Mouse (Mus musculus) midbrain, embryonic 10.5 days (tissue): ENCODE measurements around the gene Usp47. TPM values are rescaled to one million over a fixed set of nuclear protein-coding genes. Genes with fewer than 3 reads are reported as not detected.

Source experiments
- DNase-seq: peaks from one replicate; pipeline ENCODE4 v3.0.0-alpha.2; 2017; ENCODE audit warnings: low spot score
- H3K27ac ChIP-seq: fragments of 300-500 bp; sonication (generic); replicated peaks from 2 replicates; pipeline ENCODE4 v1.5.1; 2016; ENCODE audit warnings: mild to moderate bottlenecking
- H3K27me3 ChIP-seq: fragments of 300-500 bp; sonication (generic); 2 replicates; pipeline ENCODE4 v1.6.1; 2016; ENCODE audit warnings: low read depth, mild to moderate bottlenecking; ENCODE audit not compliant: poor library complexity, severe bottlenecking
- H3K36me3 ChIP-seq: fragments of 300-500 bp; sonication (generic); 2 replicates; pipeline ENCODE4 v1.6.1; 2016; ENCODE audit warnings: mild to moderate bottlenecking, moderate library complexity
- H3K4me1 ChIP-seq: fragments of 300-500 bp; sonication (generic); 2 replicates; pipeline ENCODE4 v1.6.1; 2016
- H3K4me3 ChIP-seq: fragments of 300-500 bp; sonication (generic); 2 replicates; pipeline ENCODE4 v1.5.1; 2016; ENCODE audit warnings: mild to moderate bottlenecking, moderate library complexity
- H3K9me3 ChIP-seq: fragments of 300-500 bp; sonication (generic); replicated peaks from 2 replicates; pipeline ENCODE4 v1.6.1; 2016; ENCODE audit warnings: mild to moderate bottlenecking
- WGBS: fragments of 180-500 bp; shearing (Covaris S2); methylation state at CpG from one replicate; pipeline ENCODE4 v1.1.7; 2016; 5-methylcytosine and 5-hydroxymethylcytosine counted together
- polyA plus RNA-seq: library from polyadenylated mRNA; unstranded; fragments of >200 nt; fragmentation: Nextera tagmentation; extraction: Ambion mirVana; gene quantifications from 2 replicates; pipeline ENCODE4 v1.2.1, GENCODE M21; 2016

Usp47 gene
- polyA plus RNA-seq = 78.3 and 93.7 TPM in 2 replicates

DNA sequence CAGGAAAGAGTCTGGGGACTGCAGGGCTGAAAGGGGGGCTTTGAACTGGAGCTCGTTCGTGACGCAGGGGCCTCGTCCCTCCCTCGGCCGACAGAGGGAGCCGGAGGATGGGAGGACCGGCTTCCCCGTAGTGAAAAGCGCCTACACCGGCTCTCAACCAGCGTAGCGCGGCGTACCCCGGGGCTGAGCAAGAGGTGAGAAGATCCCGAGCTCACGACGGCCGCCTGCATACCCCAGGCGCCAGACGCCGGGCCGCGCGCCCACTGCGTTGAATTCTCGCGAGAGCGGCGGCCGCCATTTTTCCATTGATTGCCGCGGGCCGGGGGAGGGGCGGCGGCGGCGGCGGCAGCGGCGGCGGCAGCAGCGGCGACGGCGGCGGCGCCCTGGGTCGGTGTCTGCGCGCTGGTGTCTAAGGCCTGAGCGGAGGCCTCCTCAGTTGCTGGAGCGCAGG, at the start of gene Usp47:
TSS of gene Usp47 (plus strand) at position 355 of the 451 bp plus-strand sequence.
- Histone ChIP-seq H3K27me3 (no peaks in the 10 kb centered on the region), H3K4me3 (peak within 1 kb of the TSS; percentile 82), H3K36me3 (peaks cover 1% of the 10 kb centered on the region; the same call in 1 of the 2 replicates), H3K9me3 (no peaks in the 10 kb centered on the region), H3K4me1 (peaks cover 34% of the 10 kb centered on the region), H3K27ac (peak within 1 kb of the TSS; percentile 99)
- peak; percentile 88 for DNase-seq
- WGBS = under 1% methylated on average over 54 of the region's 54 CpGs

DNA sequence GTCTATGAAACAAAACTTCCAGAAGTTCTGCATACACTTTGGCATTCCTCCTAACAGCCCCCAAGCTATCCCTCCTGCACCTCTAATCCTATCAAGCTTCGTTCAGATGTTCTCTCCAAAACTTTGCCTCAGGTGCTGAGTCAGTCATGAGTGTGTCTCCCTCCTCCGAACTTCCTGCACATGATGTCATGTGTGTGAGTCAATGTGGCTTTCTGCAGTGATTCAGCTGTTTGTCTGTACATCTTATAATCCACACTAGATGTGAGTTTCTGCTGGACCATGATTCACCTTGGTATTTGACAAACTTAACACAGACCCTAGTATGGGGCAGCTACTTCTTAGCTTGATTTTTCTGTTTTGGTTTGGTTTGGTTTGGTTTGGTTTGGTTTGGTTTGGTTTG, 46.9 kb upstream of the Usp47 start:
- Histone ChIP-seq H3K36me3 (no peaks in the 10 kb centered on the region), H3K9me3 (no peaks in the 10 kb centered on the region), H3K4me3 (no peak overlapping the region), H3K27ac (no peak overlapping the region), H3K27me3 (no peaks in the 10 kb centered on the region), H3K4me1 (no peaks in the 10 kb centered on the region)
- DNase-seq = no peak
- 81% methylated on average over 2 of the region's 2 CpGs for WGBS

DNA sequence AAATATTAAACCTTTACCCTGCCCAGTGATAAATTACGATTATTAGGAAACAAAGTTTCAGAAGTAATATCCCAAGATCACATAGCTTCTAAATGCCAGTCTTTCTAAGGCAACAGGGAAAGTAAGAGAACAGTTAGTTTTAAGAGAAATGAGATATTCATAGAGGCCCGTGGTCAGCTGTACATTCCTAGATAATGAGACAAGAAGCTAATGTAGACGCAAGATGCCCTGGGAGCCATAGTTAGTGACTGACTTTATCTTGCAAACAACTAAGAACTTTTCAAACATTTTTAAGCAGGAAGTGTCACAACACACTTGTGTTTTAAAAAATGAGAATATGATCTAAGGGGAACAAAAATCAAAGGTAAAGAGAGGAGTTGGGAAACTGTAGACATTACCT, 45.4 kb upstream of the Usp47 start:
- H3K9me3 ChIP-seq = no peaks in the 10 kb centered on the region
- 91% methylated on average over 3 of the region's 3 CpGs for WGBS

DNA sequence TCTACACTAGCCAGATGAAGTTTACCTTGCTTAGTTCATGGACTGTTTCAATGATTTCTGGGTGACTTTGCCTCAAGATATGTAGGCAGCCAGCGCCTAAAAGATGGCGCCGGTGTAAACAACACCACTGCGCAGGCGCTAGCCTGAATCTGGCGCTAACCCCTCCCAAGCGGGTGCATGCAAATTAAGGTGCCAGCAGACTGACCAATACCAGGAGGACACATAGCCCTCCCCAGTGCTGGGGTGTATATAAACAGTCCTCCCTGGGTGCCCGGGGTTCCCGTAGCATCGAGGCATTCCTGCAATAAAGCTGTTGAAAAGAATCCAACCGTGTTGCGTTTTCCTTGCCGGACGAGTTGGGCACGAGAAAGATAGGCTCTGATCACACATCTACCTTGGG, 41.0 kb upstream of the Usp47 start:
- Histone ChIP-seq H3K27ac (no peak overlapping the region), H3K9me3 (no peaks in the 10 kb centered on the region), H3K27me3 (no peaks in the 10 kb centered on the region), H3K4me3 (no peak overlapping the region), H3K4me1 (no peaks in the 10 kb centered on the region), H3K36me3 (no peaks in the 10 kb centered on the region)
- no peak for DNase-seq
- 95% methylated on average over 15 of the region's 15 CpGs for WGBS

More for the DNA sequence above, 45.4 kb upstream of the Usp47 start:
- H3K4me1 ChIP-seq = no peaks in the 10 kb centered on the region
- H3K27me3 ChIP-seq = no peaks in the 10 kb centered on the region
- no peak overlapping the region for H3K27ac ChIP-seq
- DNase-seq = no peak
- no peak overlapping the region for H3K4me3 ChIP-seq
- H3K36me3 ChIP-seq = no peaks in the 10 kb centered on the region

DNA sequence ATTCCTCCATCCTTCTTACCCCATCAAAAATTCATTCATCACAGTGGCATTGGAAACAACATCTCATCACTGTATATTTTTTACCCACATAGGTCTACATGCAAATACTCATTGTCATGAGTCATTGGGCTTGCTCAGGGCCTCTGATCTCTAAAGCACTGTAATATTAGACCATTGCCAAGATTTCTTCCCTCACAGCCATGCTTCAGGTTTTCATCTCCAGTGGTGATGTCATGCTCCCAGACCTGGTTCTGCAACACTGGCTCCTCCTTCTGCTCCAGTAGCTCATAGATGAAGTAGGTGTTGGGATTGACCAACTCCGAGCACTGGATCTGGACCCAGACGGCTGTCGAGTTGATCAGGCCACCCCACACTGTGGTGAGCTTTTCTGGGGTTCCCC, 38.8 kb upstream of the Usp47 start:
- Histone ChIP-seq H3K27me3 (no peaks in the 10 kb centered on the region), H3K4me3 (no peak overlapping the region), H3K9me3 (no peaks in the 10 kb centered on the region), H3K27ac (no peak overlapping the region), H3K4me1 (no peaks in the 10 kb centered on the region), H3K36me3 (no peaks in the 10 kb centered on the region)
- WGBS = 89% methylated on average over 3 of the region's 3 CpGs
- no peak for DNase-seq

DNA sequence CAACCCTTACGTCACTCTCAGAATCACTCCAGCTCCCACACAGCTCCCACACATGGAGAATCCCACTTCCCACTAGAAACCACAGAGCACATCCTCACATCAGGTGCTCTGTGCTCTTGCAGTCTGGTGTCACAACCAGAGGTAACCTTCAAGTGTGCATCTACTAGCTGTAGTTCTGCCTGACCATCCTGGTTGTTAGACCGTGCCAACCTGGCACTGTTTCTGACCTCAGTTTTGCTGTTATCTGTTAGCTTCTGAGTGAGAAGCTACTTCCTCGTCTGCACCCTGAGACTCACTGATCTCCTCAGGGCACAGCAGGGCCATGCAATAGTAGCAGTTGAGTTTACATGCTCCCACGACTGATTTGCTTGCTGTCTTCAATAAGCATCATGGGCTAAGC, 38.0 kb upstream of the Usp47 start:
- Histone ChIP-seq H3K4me1 (no peaks in the 10 kb centered on the region), H3K4me3 (no peak overlapping the region), H3K27ac (no peak overlapping the region), H3K27me3 (no peaks in the 10 kb centered on the region), H3K9me3 (no peaks in the 10 kb centered on the region), H3K36me3 (no peaks in the 10 kb centered on the region)
- WGBS = 83% methylated on average over 4 of the region's 4 CpGs
- DNase-seq = no peak

DNA sequence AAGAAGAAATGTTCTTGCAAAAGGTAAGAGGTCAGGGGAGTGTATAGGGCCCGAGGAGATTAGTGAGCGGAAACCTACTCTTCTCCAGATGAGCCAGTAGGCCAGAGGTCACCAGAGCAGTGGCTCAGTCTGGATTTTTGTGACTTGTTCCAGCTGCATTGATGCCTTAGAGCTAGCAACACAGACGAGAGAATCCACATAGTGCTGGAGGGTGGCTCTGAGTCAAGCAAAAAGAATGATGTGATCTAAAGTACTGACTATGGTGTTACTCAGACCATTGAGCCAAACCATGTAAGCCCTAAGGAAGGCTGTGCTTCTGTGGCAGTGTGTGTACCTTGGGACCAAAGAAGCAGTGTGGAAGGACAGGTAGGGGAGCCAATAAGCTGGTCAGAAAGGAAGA, 36.4 kb upstream of the Usp47 start:
- Histone ChIP-seq H3K4me3 (no peak overlapping the region), H3K27me3 (no peaks in the 10 kb centered on the region), H3K27ac (no peak overlapping the region), H3K36me3 (no peaks in the 10 kb centered on the region), H3K9me3 (no peaks in the 10 kb centered on the region), H3K4me1 (no peaks in the 10 kb centered on the region)
- 77% methylated on average over 3 of the region's 3 CpGs for WGBS
- DNase-seq = no peak

DNA sequence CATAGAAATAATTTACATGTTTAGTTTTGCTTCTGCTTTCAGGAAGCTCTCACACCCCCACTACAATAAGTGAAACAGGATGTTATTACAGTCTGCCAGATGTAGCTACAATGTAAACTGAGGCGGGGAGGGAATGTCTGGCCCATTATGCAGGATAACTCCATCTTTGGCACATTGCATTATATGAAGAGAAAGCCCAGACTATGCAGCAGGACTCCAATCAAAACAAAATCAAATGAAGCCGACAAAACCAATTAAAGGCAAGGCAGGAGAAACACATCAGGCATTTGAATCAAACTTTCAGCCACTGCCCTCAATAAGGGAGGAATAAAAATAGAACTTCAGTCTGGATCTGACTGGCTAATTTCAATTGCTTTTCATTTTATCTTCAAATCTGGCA, 25.9 kb upstream of the Usp47 start:
- 87% methylated on average over 2 of the region's 2 CpGs for WGBS
- H3K36me3 ChIP-seq = no peaks in the 10 kb centered on the region
- no peak overlapping the region for H3K27ac ChIP-seq
- no peak for DNase-seq
- H3K4me3 ChIP-seq = no peak overlapping the region
- H3K4me1 ChIP-seq = no peaks in the 10 kb centered on the region
- H3K27me3 ChIP-seq = no peaks in the 10 kb centered on the region
- 0 out of 2 replicates have a peak, but pooled peaks cover 7% of the 10 kb centered on the region for H3K9me3 ChIP-seq

DNA sequence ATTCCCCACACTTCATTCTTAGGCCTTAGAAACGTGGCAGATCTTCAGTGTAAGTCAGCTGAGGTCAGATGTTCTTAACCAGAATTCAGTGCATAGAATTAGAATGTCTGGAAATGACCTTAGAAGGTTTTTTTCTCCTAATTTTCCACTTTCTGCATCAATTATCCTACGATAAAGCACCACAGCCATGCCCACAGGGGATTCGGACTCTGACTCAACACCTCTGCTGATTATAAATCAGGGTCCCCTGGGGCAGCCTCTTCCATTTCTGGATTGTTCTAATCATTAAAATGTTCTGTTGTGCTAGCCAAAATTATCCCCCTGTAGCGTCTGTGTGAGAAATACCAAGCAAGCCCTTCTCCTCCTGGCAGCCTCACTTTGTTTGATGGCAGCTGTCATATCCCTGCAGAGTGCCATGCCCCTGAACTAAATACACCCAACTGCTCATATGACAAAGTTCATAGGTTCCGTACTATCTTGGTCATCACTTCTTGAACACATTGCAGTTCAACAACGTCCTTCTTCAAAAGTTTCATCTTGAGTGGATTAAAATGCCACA, 24.8 kb upstream of the Usp47 start:
- 82% methylated on average over 6 of the region's 6 CpGs for WGBS
- no peak overlapping the region for H3K27ac ChIP-seq
- H3K4me1 ChIP-seq = no peaks in the 10 kb centered on the region
- no peaks in the 10 kb centered on the region for H3K27me3 ChIP-seq
- 0 out of 2 replicates have a peak, but pooled peaks cover 7% of the 10 kb centered on the region for H3K9me3 ChIP-seq
- H3K36me3 ChIP-seq = no peaks in the 10 kb centered on the region
- no peak for DNase-seq
- H3K4me3 ChIP-seq = no peak overlapping the region

DNA sequence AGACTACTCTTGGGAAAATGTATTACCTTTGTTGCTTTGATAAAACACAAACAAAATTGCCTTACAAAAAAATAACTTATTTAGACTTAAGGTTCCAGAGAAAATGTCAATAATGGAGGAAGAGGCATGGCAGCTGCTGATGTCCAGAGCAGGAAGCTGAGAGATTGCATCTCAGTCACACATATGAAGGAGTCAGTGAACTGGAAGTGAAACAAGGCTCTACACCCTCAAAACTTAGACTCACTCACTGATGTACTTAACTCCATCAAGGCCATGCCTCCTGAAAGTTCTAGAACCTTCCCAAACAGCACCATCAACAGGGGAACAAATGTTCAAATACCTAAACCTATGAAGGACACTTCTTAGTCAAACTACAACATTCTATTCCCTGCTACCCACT, 23.9 kb upstream of the Usp47 start:
- DNase-seq = no peak
- H3K4me3 ChIP-seq = no peak overlapping the region
- H3K27ac ChIP-seq = no peak overlapping the region
- no peaks in the 10 kb centered on the region for H3K36me3 ChIP-seq
- H3K9me3 ChIP-seq = 0 out of 2 replicates have a peak, but pooled peaks cover 7% of the 10 kb centered on the region
- H3K27me3 ChIP-seq = no peaks in the 10 kb centered on the region
- no peaks in the 10 kb centered on the region for H3K4me1 ChIP-seq

DNA sequence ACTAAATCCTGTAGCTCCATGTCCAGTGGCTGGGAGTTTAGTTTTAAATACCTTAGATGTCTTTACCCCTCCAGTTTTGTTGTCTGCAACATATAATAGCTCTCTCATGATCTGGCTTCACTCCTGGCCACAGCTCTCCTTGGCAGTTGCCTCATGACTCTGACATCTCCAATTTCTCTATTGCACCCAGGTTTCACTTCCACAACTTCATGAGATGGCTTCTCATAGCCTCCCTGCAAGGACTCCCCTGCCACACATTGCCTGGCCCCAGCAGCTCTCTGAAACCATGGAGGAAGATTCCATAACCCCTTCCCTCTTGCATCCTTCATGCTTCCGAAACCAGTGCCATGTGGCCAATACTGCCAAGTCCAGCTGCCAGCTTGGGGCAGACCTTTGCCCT, 23.1 kb upstream of the Usp47 start:
- 0 out of 2 replicates have a peak, but pooled peaks cover 7% of the 10 kb centered on the region for H3K9me3 ChIP-seq

DNA sequence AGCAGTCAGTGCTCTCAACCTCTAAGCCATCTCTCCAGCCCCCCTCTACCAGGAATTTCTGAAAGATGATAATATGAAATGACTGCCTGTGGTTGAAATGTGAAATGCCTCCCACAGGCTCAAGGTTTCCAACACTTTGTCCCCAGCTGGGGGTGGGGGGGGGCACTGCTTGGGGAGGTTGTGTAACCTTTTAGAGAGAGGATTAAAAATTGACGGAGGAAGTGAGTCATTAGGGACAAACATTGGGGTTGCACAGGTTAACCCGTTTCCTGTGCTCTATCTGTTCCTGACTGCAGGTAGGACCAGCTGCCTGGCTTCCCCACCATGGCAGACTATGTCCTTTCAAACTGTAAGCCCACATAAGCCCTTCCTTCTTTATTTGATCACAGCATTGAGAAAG, 12.8 kb upstream of the Usp47 start:
- Histone ChIP-seq H3K4me1 (no peaks in the 10 kb centered on the region), H3K27ac (no peak overlapping the region), H3K4me3 (no peak overlapping the region), H3K27me3 (no peaks in the 10 kb centered on the region), H3K9me3 (no peaks in the 10 kb centered on the region), H3K36me3 (no peaks in the 10 kb centered on the region)
- DNase-seq = no peak
- WGBS = 76% methylated on average over 2 of the region's 2 CpGs

More for the DNA sequence above, 23.1 kb upstream of the Usp47 start:
- H3K27me3 ChIP-seq = no peaks in the 10 kb centered on the region
- H3K36me3 ChIP-seq = no peaks in the 10 kb centered on the region
- 75% methylated on average over 1 of the region's 1 CpGs for WGBS
- H3K27ac ChIP-seq = no peak overlapping the region
- H3K4me3 ChIP-seq = no peak overlapping the region
- H3K4me1 ChIP-seq = no peaks in the 10 kb centered on the region
- DNase-seq = no peak

DNA sequence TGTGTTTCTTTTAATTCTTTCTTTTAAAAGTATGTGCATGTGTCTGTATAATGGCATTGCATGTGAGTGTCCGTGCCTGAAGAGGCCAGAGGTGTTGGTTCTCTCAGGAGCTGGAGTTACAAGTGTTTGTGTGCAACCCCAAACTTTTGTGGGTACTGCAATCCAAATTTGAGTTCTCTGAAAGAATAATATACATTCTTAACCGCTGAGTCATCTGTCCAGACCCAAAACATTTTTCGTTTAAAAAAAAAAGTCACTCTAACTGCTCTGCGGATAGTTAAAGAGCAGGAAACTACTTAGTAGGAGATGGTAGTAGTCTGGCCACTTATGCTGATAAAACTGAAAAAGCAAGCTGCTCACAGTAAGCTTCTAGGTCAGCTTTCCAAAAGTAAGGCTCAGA, 12.3 kb upstream of the Usp47 start:
- no peak overlapping the region for H3K27ac ChIP-seq
- H3K4me1 ChIP-seq = no peaks in the 10 kb centered on the region
- no peak for DNase-seq
- H3K4me3 ChIP-seq = no peak overlapping the region
- H3K27me3 ChIP-seq = no peaks in the 10 kb centered on the region
- H3K36me3 ChIP-seq = no peaks in the 10 kb centered on the region
- no peaks in the 10 kb centered on the region for H3K9me3 ChIP-seq
- WGBS = 85% methylated on average over 4 of the region's 4 CpGs

DNA sequence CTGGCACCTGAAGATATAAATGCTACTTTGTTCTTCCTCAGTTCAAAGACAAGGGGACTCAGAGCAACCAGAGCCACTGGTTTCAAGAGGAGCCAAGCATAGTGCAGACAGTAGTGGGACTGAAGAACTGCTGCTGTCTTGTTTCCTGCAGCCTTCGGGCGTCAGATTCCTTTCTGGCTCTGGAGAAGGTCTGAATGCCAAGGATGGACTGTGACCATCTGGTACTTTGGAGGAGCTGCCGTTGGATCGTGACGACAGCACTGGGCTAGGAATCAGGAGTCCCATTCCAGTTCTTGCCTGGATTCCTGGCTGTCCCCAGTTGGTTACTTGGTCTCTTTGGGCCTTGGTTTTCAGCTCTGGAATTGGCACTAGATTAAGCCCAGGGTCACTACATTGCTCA, 11.2 kb upstream of the Usp47 start:
- DNase-seq = no peak
- 87% methylated on average over 5 of the region's 5 CpGs for WGBS
- H3K27ac ChIP-seq = no peak overlapping the region
- no peaks in the 10 kb centered on the region for H3K36me3 ChIP-seq
- H3K27me3 ChIP-seq = no peaks in the 10 kb centered on the region
- H3K4me1 ChIP-seq = no peaks in the 10 kb centered on the region
- H3K4me3 ChIP-seq = no peak overlapping the region
- no peaks in the 10 kb centered on the region for H3K9me3 ChIP-seq
